Mouse (Mus musculus): ENCODE results near the gene Chek1. TPM values are rescaled to one million over a fixed set of nuclear protein-coding genes. Genes with fewer than 3 reads are reported as not detected.
A peak's percentile ranks its signal among the peaks of the same experiment; 100 is the strongest.

The Chek1 gene
- 6.2 and 8.3 TPM in 2 replicates for polyA plus RNA-seq (2012; ENCODE audit: insufficient read depth, insufficient read length, missing spikeins)

GRCm38 (mm10) chr9:36727034-36727755 is at the start of gene Chek1:
TSS of gene Chek1 (minus strand) at chr9:36727065.
- TF ChIP-seq POLR2A (IDR thresholded peaks at IDR 0.05; ENCODE audit: borderline replicate concordance, low read depth, low read length) (no peak), CTCF (IDR thresholded peaks at IDR 0.05; ENCODE audit: low read depth, low read length) (no peak)
- peak within 1 kb of the TSS; percentile 72 for H3K27ac ChIP-seq (ENCODE audit: insufficient read depth, low read depth, low read length)
- peaks cover 5% of the 10 kb centered on the region for H3K4me1 ChIP-seq (ENCODE audit: control insufficient read depth, insufficient read depth, low read length)

DNA sequence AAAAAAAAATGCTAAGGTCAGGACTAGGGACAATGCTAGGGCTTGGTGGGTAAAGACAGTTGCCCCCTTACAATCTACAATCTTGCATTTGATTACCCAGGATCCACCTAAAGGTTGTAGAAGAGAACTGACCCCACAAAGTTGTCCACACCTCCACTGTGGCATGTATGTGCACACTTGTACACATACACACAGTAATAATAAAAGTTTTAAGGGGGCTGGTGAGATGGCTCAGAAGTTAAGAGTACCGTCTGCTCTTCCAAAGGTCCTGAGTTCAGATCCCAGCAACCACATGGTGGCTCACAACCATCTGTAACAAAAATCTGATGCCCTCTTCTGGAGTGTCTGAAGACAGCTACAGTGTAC is 42.2 kb upstream of the Chek1 start:
- TF ChIP-seq POLR2A (IDR thresholded peaks at IDR 0.05; ENCODE audit: borderline replicate concordance, low read depth, low read length), result no peak
- TF ChIP-seq CTCF (IDR thresholded peaks at IDR 0.05; ENCODE audit: low read depth, low read length), result no peak
- Histone ChIP-seq H3K27ac (ENCODE audit: insufficient read depth, low read depth, low read length) (peak overlapping the region; percentile 87), H3K4me1 (ENCODE audit: control insufficient read depth, insufficient read depth, low read length) (peaks cover 8% of the 10 kb centered on the region), H3K4me3 (ENCODE audit: insufficient read depth, low read length) (peak overlapping the region; percentile 87; the same call in 1 of the 2 replicates)

More at GRCm38 (mm10) chr9:36727034-36727755, at the start of gene Chek1:
- H3K4me3 ChIP-seq (ENCODE audit: insufficient read depth, low read length), result peak within 1 kb of the TSS; percentile 70

DNA sequence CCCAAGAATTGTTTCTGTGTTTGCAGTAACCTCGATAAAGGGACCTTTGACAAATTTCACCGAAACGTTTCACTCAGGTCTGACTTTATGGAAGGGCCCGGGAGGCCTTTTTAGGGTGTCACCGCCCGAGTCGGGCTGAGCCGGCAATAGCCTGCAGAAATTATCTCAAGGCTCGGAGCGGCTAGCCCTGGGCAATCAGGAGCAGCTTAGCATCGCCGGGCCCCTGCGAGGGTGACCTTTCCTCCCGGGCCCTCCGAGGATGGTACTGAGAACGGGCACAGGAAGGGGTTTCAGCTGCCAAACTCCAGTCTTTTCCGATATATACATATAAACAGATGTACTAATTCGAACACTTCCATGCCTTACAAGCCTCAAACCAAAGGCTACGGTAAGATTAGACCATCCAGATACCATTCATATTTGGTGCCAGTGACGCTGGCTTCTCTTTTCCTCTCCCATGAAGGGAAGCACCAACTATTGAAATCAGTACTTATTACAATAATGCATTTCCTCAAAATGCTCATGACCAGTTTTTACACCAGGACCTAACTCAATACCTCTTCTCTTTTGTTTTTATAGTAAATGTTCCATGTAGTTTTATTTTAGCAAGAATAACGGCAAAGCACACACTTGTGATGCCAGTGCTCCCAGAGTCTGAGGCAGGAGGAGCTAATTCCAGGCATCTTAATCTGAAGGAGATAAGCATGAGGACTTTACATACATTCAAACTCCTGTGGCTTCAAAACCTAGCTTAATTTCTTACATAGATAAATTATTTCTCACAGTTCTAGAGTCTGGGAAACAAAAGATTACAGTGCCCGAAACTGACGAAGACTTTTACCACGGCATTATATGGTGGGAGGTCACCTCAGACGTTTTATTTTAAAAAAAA is 41.5 kb upstream of the Chek1 start:
- peak overlapping the region; percentile 87 for H3K27ac ChIP-seq (ENCODE audit: insufficient read depth, low read depth, low read length)
- H3K4me3 ChIP-seq (ENCODE audit: insufficient read depth, low read length), result peak overlapping the region; percentile 87
- H3K4me1 ChIP-seq (ENCODE audit: control insufficient read depth, insufficient read depth, low read length), result peaks cover 8% of the 10 kb centered on the region
- no peak for TF ChIP-seq POLR2A (IDR thresholded peaks at IDR 0.05; ENCODE audit: borderline replicate concordance, low read depth, low read length)
- no peak for TF ChIP-seq CTCF (IDR thresholded peaks at IDR 0.05; ENCODE audit: low read depth, low read length)

DNA sequence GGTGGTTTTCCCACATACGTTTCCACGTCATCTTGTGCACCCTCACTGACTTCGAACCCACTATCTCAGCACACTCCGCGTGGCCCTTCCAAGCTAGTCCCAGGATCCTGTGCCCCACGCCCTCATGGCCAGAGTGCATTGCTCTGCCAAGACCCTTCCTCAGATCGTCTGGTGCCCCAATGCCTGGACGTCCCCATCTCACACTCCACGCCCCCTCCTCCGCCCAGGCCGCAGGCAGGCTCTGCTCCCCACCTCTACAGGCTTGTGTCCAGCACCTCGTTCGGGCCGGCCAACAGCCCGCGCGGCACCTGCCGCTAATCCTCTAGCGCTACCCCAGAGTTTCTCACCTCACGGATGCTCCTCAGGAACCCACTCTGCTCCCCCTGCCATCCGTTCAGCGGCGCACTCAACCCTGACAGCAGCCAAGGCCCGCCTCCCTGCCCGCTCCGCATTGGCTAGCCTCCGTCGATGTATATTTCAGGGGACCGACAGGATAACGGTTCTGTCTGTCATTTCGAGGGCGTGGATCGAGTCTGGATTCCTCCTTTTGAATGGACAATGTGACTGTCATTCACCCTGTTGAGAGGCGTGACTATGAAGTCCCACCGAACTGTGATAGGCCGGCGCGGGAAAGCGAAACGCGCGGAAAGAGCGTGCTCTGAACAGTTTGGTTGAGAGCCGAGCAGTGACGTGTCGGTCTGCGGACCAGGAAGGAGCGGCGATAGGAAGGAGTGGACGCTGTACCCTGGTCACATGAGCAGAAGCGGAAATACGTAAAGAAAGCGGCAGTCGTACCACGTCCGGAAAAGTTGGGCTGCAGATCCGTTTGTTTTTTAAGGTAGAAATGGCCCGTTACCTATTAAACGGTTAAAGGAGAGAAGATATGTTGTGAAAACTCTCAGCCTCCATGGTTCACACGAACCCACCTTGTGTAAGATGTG is 40.6 kb upstream of the Chek1 start, which contains the start of gene Stt3a:
Stt3a (minus strand) TSS at position 477 of the 941 bp plus-strand sequence.
- H3K4me3 ChIP-seq (ENCODE audit: insufficient read depth, low read length), result peak within 1 kb of the TSS; percentile 87
- H3K4me1 ChIP-seq (ENCODE audit: control insufficient read depth, insufficient read depth, low read length), result peaks cover 8% of the 10 kb centered on the region
- peak within 1 kb of the TSS; percentile 87 for H3K27ac ChIP-seq (ENCODE audit: insufficient read depth, low read depth, low read length)
- no peak for TF ChIP-seq CTCF (IDR thresholded peaks at IDR 0.05; ENCODE audit: low read depth, low read length)
- 0 out of 2 replicates have a peak, but pooled peaks have one; percentile 35 for TF ChIP-seq POLR2A (IDR thresholded peaks at IDR 0.05; ENCODE audit: borderline replicate concordance, low read depth, low read length)

GRCm38 (mm10) chr9:36764378-36764777 is 37.5 kb upstream of the Chek1 start:
- H3K4me1 ChIP-seq (ENCODE audit: control insufficient read depth, insufficient read depth, low read length), result peaks cover 8% of the 10 kb centered on the region
- H3K27ac ChIP-seq (ENCODE audit: insufficient read depth, low read depth, low read length), result no peak overlapping the region
- TF ChIP-seq CTCF (IDR thresholded peaks at IDR 0.05; ENCODE audit: low read depth, low read length) (no peak), POLR2A (IDR thresholded peaks at IDR 0.05; ENCODE audit: borderline replicate concordance, low read depth, low read length) (no peak)
- H3K4me3 ChIP-seq (ENCODE audit: insufficient read depth, low read length), result no peak overlapping the region

GRCm38 (mm10) chr9:36726131-36727033 is 483 bp downstream of the Chek1 start:
- H3K4me3 ChIP-seq (ENCODE audit: insufficient read depth, low read length), result peak overlapping the region; percentile 70
- peaks cover 5% of the 10 kb centered on the region for H3K4me1 ChIP-seq (ENCODE audit: control insufficient read depth, insufficient read depth, low read length)
- TF ChIP-seq CTCF (IDR thresholded peaks at IDR 0.05; ENCODE audit: low read depth, low read length) (no peak), POLR2A (IDR thresholded peaks at IDR 0.05; ENCODE audit: borderline replicate concordance, low read depth, low read length) (no peak)
- peak overlapping the region; percentile 72 for H3K27ac ChIP-seq (ENCODE audit: insufficient read depth, low read depth, low read length)

DNA sequence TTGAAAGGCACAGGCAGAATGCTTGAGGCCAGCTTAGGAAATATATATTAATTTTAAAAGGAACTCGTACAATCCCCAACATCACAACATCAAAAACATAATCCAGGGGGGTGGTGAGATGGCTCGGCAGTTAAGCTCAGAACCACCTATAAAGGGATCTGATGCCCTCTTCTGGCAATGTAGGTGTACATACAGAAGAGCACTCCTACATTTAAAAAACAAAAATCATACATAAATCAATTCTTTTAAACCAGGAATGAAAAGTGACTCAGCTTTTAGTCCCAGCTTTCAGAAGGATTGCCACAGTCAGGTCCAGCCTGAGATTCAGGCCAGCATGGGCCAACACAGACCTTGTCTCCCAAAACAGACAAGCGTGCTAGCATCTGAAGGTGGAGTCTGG is 10.2 kb downstream of the Chek1 start:
- Histone ChIP-seq H3K4me1 (ENCODE audit: control insufficient read depth, insufficient read depth, low read length) (no peaks in the 10 kb centered on the region), H3K27ac (ENCODE audit: insufficient read depth, low read depth, low read length) (no peak overlapping the region), H3K4me3 (ENCODE audit: insufficient read depth, low read length) (no peak overlapping the region)
- TF ChIP-seq POLR2A (IDR thresholded peaks at IDR 0.05; ENCODE audit: borderline replicate concordance, low read depth, low read length), result no peak
- TF ChIP-seq CTCF (IDR thresholded peaks at IDR 0.05; ENCODE audit: low read depth, low read length), result no peak

- Histone ChIP-seq H3K4me3 (ENCODE audit: insufficient read depth, low read length) (no peak overlapping the region), H3K4me1 (ENCODE audit: control insufficient read depth, insufficient read depth, low read length) (no peaks in the 10 kb centered on the region)
- no peak for TF ChIP-seq CTCF (IDR thresholded peaks at IDR 0.05; ENCODE audit: low read depth, low read length)
- TF ChIP-seq POLR2A (IDR thresholded peaks at IDR 0.05; ENCODE audit: borderline replicate concordance, low read depth, low read length), result no peak
Observed at GRCm38 (mm10) chr9:36707304-36707703, 19.6 kb downstream of the Chek1 start.

More at GRCm38 (mm10) chr9:36707304-36707703, 19.6 kb downstream of the Chek1 start:
- H3K27ac ChIP-seq (ENCODE audit: insufficient read depth, low read depth, low read length), result no peak overlapping the region

Data from bone marrow macrophage, adult 2 months (primary cell).